Mouse (Mus musculus) CH12F3 (cell line): ENCODE data around the gene Unc45a.

Experiments
- in situ Hi-C: fragments of 300-500 bp; cut with MboI; formaldehyde crosslinking; loops from 2 replicates; pipeline ENCODE4 v1.14.3; 2020; ENCODE audit warnings: low sequenced_read_pairs

Unc45a gene

DNA sequence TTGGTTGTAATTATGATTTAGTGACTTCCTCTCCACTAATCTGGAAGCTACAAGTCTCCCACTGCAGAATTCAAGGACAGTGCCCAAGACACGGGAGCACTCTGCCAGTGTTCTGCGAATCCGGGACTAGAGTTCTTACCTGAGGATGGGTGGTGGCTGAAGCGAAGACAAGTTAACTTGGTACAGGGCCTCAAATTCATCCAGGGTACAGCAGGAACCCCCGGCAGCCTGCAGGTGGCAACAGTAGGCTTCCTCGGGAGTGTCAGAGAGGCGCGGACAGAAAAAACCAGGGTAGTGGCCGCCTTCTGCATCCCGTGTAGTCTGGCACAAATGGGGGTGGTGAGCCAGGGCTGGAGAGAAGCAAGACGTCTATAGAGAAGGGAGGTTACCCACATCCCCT lies at the start of gene Unc45a:
TSS of gene Unc45a (minus strand) at position 213 of the 400 bp plus-strand sequence.
- in situ Hi-C loops = no loop called here

DNA sequence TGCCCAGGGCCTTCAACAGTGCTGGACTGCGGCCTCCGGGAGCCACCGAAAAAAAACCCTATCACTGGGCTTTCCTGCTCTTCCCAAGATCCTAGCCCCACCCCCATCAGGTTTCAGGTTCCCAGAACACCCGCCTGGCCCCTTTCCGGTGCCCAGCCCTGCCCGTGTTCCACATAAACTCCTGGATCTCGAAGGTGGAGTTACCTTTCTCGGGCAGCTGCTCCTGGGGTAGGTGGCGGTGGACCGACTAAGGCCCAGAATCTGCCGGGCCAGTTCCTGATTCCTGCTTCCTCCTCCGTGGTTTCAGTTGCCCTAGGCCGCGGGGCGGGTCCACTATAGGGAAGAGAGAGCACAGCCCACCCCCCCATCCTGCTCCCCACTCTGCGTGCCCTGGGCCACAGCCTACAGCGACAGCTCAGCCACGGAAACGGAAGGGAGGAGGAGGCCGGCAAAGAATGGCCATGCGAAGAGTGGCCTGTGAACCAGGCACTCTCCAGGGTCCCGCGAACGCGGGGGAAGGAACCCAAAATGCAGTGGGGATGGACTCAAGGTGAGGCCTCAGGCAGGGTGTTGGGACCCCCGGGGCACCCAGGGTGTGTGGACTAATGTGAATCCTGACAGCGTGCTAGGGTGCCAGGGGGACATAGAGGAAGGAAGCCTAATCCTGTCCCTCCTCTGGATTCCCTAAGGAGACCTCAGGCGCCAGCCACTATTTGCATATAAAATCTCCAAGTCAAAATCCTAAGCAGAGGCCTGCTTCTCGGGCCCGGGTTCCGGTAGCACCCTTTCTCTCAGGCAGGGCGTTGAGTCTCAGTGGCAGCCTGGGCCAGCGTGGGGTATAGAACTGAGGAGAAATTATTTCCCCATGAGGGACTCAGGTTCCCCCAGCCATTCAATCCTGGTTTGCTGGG lies 47.1 kb upstream of the Unc45a start, which contains the start of gene Fes:
TSS of gene Fes (minus strand) at position 314 of the 911 bp plus-strand sequence.
- in situ Hi-C loops = loop anchor here (5.0 kb wide), 1 partner anchor 189 kb away; no protein-coding TSS in a partner anchor

GRCm38 (mm10) chr7:80387033-80387632 lies 46.3 kb upstream of the Unc45a start:
- in situ Hi-C loops = loop anchor here (5.0 kb wide), 1 partner anchor 190 kb away; no protein-coding TSS in a partner anchor

DNA sequence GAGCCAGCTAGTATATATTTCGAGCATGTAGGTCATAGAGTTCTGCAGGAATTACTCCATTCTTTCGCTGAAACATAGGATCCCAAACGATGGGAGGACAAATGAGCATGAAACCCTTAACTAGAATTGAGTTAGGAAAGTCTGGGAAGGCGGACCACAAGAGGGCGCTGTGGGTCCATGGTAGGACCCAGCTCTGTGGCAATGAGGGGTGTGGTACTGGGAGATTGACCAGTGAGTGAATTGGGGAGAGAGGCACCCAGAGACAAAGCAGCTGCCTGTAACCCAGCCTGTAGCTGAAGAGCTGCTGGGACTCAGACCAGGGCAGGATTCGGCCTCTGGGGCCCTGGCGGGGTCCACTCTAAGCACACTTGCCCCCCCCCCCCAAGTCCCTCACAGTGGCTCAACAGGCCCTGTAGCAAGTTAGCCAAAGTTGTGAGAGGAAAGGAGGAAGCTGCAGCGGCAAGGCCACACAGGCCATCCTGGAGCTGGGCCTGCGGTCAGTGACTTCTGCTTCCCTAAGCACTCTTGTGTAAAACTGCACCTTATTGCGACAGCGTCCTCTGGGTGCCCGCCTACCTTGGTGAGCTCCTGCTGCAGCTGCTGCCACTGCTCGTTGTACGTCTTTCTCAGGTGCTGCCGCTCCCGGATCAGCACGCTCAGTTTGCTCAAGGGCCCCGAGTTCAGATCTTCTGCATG lies 45.6 kb upstream of the Unc45a start:
- in situ Hi-C loops = loop anchor here (5.0 kb wide), 1 partner anchor 191 kb away; no protein-coding TSS in a partner anchor

DNA sequence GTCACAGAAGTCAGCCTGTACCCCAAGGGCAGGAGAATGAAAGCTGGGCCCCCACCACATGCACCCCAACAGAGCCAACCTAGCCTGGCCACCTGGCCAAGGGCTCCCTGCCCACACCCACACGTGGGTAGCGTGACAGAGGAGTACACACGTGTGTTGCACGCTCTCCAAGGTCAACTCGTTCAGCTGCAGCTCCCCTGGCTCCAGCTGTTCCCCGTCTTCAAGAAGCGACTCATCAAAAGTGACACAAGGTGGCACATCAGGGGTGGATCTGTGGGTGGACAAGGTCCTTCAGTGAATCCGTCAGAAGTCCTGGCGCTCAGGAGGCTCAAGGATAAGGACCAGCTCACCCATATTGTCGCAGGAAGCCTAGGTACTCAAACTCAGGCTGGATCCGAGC lies 42.1 kb upstream of the Unc45a start:
- in situ Hi-C loops = no loop called here

GRCm38 (mm10) chr7:80379531-80379930 lies 38.7 kb upstream of the Unc45a start:
- in situ Hi-C loops = no loop called here

DNA sequence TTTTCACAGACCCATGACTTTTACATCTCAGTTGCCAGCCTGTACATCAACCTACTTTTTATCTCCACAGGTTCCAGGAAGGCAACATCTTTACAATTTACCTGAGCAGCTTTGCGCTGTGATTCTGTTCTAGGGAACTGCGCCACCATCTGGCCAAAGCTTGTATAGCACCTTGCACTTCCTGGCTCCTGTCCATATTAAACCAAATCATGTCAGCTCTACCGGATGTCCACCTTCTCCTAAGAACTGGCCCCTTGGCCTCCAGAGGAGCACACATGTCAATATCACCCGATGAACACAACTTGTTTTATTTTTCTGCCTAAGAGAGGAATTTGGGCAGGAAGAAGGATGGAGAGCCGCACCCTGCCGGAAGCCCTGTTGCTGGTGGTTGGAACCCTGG lies 36.7 kb upstream of the Unc45a start:
- in situ Hi-C loops = no loop called here

DNA sequence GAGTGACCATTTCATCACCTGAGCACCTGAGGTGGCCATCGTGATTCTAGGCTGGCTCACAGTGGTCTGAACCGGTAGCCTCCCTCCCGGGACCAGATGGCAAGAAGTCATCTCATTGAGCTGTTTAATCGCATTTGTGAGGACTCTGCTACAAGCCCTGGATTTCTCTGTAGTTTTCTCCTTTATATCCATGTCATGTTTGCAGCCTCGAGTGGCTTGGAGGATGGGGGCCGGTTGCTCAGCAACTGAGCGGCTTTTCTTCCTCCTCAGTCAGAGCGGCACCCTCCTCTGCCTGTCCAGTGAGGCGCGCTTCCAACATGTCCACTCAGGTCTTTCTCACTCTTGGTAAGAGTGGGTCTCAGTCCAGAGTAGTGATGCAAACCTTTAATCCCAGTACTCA lies 35.4 kb upstream of the Unc45a start:
- in situ Hi-C loops = no loop called here

DNA sequence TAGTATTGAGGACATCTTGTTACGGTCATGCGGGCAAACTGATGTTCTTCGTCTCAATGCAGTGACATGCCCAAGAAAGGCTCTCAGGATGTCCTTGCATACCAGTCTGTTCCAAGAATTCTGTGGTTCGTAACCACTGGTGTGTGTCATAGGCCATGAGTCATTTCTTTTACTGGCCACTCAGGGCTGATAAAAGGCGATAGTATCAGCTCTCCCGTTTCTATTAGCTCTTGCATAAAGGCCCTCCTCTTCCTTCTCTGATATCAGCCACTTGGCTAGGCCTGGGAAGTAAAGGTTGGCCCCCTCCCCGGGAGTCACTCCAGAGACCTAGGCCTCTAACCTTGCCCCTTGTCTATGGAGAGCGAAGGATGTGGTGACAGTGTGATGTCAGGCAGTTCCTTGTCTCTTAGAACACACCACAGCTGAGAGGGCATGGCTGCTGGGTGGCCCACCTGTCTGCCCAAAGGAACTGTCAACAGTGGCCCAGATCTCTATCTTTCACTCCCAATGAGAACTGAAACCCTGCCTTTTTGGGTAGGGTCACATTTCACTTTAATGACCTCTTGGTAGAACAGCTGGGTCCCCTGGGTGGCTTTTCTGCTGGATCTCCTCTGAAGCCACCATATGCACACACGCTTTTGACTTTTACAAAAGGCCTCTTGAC lies 34.7 kb upstream of the Unc45a start:
- in situ Hi-C loops = no loop called here

- in situ Hi-C loops = no loop called here
Measured at GRCm38 (mm10) chr7:80374733-80375132, 33.9 kb upstream of the Unc45a start.

DNA sequence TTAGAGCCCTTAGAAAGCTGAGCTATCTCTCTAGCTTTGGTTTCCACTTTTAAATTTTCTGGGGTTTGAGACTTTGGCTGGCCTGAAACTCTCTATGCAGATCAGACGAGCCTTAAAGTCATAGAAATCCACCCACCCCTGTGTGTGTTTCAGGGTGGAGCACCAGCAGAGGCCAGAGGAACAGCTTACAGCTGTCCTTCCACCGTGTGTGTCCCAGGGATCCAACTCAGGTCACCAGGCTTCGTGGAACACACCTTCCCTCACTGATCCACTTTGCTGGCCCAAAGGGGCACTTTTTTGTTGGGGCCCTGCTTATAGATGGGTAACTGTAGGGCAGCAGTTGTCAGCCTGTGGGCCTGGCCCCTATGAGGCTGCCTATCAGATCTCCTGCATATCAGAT lies 33.5 kb upstream of the Unc45a start:
- in situ Hi-C loops = no loop called here

- in situ Hi-C loops = no loop called here
Measured at GRCm38 (mm10) chr7:80373850-80374249, 33.0 kb upstream of the Unc45a start.

GRCm38 (mm10) chr7:80373352-80373751 lies 32.5 kb upstream of the Unc45a start:
- in situ Hi-C loops = no loop called here

DNA sequence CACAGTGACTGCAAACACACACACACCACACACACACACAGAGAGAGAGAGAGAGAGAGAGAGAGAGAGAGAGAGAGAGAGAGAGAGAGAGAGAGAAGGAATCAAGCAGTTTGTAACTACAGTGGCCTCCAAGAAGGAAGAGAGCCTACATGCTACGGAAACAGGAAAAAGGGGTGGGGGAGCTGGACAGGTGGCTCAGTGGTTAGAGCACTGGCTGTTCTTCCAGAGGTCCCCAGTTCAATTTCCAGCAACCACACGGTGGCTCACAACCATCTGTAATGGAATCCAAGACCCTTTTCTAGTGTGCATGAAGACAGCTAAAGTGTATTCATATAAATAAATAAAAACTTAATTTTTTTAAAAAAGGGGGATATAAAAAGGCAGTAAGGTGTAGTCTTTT lies 31.9 kb upstream of the Unc45a start:
- in situ Hi-C loops = no loop called here

GRCm38 (mm10) chr7:80372166-80372565 lies 31.4 kb upstream of the Unc45a start:
- in situ Hi-C loops = no loop called here

- in situ Hi-C loops = no loop called here
Measured at GRCm38 (mm10) chr7:80371041-80371751, 30.4 kb upstream of the Unc45a start, which contains the start of gene Man2a2. Gene Man2a2, minus strand, starts transcription at chr7:80371375.

GRCm38 (mm10) chr7:80370649-80371040 lies 29.8 kb upstream of the Unc45a start:
- in situ Hi-C loops = no loop called here

GRCm38 (mm10) chr7:80369967-80370431 lies 29.2 kb upstream of the Unc45a start:
- in situ Hi-C loops = no loop called here

- in situ Hi-C loops = no loop called here
Measured at GRCm38 (mm10) chr7:80369461-80369860, 28.7 kb upstream of the Unc45a start.
